Mouse (Mus musculus): ENCODE data around the gene Pycr1. TPM values are rescaled to one million over a fixed set of nuclear protein-coding genes. Genes with fewer than 3 reads are reported as not detected.
"Not testable (repeated sequence)": the region's sequence is repeated elsewhere in the genome, so short reads cannot be mapped to it uniquely, and the experiment has no call there.

Pycr1 gene
- under 1 TPM in 1 of 2 experiments, not detected in 1; 0.48 TPM for polyA plus RNA-seq (2017; shearing (Covaris generic))

GRCm38 (mm10) chr11:120643601-120643987 lies at the start of gene Pycr1:
Gene Pycr1 (minus strand): TSS chr11:120643769.
- ATAC-seq: peak; percentile 99

GRCm38 (mm10) chr11:120692471-120693011 lies 49.0 kb upstream of the Pycr1 start:
- no peak for ATAC-seq

GRCm38 (mm10) chr11:120689365-120689764 lies 45.8 kb upstream of the Pycr1 start:
- no peak for ATAC-seq

DNA sequence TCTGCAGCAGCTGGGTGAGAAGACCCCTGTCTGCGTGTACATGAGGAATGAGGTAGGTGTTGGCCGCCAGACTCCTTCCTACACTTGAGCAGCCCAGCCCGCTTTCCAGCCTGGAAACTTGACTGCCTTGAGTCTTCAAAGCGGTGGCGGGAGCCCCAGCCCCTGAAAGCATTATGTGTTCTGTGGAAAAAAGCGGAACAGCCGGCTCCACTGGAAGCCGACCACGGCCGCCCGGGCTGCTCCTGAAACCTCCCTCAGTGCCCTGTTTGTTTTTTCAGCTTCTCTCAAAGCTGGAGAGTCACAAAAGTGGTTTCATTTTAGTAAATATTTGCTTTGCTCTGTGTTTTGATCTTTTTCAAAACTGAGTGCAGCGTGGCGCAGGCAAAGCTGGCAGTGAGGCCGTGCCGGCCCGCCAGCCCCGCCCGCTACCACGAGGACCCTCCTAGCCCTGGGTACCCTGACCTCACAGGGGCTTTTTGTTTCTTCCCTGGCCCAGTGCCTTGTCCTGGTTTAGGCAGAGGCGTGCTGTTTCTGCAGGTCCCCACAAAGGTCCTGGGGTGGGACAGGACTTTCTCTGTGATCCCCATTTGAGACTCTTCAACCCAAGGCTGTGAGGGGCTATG lies 43.2 kb upstream of the Pycr1 start:
- no peak for ATAC-seq

- no peak for ATAC-seq
Measured at GRCm38 (mm10) chr11:120684660-120685059, 41.1 kb upstream of the Pycr1 start.

GRCm38 (mm10) chr11:120684086-120684485 lies 40.5 kb upstream of the Pycr1 start:
- no peak for ATAC-seq

- ATAC-seq: no peak
Measured at GRCm38 (mm10) chr11:120683536-120683935, 40.0 kb upstream of the Pycr1 start.

DNA sequence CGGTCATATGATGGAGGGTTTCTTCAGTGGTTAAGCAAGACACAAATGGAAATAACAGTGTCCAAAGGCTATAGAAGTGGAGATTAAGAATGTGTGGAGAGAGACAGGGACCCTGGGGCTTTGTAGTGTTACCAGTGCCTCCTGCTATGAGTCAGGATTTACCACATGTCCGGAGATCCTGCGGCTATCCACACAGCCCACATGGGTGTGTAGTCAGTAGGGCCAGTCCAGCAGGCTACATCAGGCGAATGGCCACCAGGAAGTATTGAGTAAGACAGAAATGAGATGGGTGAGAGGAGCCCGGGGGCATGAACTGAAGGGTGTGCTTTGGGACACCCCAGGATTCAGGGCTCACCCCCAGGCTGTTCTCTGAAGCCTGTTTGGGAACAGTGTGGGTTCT lies 39.1 kb upstream of the Pycr1 start:
- no peak for ATAC-seq

DNA sequence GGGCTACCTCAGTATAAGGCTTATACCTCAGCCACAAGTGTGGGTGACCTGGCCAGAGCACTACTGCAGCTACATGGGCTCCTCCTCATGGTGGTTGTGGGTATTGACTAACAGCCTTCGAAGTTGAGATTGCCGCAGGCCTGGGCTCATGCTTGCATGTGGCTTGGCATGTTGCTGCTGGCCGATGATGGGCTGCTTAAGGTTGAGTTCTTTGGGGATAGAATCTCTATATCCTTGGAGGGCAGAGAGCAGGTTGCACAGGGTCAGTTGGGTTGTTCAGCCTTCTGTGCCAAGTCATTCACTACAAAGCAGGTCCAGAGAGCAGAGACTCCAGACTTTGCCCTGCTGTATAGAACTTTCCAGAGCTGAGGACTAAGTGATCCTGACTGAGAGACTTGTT lies 36.3 kb upstream of the Pycr1 start:
- no peak for ATAC-seq

GRCm38 (mm10) chr11:120676951-120677350 lies 33.4 kb upstream of the Pycr1 start:
- no peak for ATAC-seq

GRCm38 (mm10) chr11:120675875-120676274 lies 32.3 kb upstream of the Pycr1 start:
- not testable (repeated sequence) for ATAC-seq

- ATAC-seq: no peak
Measured at GRCm38 (mm10) chr11:120673594-120674122, 30.1 kb upstream of the Pycr1 start.

DNA sequence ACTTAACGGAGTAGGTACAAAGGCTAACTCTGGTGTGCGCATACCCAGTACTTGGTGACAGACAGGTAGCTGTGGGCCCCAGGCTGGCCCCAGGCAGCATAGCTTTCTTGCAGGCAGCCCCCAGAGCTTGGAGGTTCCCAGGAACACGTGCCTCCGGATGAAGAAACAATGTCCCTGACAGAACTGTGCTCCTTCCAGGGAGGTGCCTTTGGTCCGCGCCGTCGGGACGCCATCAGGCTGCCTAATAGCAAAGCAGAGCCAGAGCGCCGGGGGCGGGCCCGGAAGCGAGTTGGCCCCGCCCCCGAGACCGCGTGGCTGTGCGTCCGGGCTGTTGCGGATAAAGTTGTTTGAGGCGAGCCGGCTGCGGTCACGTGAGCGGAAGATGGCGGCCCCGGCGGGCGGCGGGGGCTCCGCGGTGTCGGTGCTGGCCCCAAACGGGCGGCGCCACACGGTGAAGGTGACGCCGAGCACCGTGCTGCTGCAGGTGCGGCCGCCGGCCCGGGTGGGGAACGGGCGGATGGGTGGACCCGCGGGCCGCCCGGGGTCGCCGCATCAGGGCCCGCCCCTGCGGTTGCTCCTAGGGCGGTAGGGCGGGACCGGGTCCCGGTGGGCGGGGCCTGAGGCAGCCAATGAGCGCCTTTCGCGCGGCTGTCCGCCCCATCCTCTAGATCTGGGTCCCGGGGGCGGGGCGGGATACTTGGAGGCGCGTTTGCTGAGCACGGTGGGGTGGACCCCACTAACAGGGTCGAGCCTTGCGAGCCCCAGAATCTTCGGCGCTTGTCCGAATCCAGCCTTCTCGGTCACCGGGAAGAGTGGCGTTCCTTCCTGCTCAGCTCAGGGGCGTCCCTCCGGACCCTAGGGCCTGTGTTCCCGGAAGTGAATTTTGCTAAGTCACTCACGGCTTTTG lies 29.4 kb upstream of the Pycr1 start, which contains the start of gene Aspscr1:
TSS of gene Aspscr1 (plus strand) at position 287 of the 907 bp plus-strand sequence.
- peak; percentile 85 for ATAC-seq

DNA sequence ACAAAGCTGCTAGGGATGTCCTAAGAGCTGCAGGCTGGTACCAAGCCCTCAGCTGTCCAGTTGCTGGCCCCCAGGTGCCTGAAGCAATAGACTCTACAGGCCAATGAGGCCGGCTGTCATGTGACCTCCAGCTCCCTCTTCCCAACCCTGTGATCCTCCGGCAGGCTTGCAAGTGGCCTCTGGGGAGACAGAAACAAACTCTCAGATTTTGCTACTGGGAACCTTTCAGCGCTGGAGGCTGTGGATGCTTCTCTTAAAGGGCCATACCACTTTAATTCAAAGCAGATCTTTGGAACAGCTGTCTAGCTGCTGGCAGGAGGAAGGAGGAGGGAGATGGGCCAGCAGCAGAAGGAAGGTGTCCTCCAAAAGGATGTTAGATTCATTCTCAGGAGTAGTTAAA lies 23.0 kb upstream of the Pycr1 start:
- ATAC-seq: no peak

DNA sequence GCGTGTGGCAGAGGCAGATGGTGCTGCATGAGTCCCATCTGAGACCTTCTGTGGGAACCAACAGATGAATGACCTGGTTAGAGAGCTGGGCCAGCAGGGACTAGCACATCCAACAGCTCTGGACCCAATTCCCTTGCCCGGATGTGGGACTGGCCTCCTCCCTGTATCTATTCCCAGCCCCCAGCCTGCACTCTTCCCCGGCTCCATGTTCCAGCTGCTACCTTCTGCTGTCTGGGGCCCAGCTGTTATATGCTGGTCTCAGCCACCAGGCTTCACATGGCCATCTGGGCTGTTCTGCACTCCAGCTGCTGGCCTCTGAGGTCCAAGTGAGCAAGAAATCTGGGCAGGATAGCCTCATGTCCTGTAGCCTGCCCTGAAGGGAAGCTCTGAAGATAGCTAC lies 21.8 kb upstream of the Pycr1 start:
- ATAC-seq: no peak

DNA sequence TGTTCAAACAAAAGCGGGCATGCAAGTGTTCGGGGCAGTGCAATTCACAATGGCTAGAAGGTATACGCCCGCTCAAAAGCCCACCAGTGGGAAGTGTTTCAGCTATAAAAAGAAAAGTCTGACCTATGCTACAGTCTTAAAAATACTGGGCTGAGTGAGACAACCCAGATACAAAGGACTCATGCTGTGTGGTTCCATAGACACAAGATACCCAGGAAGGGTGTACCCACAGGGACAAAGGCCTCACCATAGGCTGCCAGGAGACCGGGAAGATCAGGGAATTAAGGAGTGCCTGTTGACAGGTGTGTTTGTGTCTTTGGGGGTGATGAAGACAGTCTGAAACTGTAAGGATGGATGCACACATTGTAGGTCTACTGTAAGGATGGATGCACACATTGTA lies 20.1 kb upstream of the Pycr1 start:
- ATAC-seq: no peak

DNA sequence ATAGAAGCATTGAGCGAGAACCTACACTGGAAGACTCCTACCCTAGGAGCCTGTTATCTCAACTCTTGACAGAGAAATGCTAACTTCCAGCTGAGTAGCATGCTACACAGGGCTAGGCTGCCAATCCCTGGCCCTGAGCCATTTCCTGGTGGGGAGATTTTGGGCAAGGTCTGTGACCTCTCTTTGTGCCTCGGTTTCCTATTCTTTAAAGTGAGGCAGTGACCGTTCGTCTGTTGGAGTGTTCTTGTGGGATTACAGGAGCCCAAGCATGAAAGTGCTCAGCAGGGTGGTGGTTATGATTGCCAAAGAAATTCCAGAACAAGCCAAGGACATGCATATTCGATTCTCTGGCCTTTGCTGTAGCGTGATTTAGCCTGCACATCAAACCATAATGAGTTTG lies 19.2 kb upstream of the Pycr1 start:
- ATAC-seq: no peak

DNA sequence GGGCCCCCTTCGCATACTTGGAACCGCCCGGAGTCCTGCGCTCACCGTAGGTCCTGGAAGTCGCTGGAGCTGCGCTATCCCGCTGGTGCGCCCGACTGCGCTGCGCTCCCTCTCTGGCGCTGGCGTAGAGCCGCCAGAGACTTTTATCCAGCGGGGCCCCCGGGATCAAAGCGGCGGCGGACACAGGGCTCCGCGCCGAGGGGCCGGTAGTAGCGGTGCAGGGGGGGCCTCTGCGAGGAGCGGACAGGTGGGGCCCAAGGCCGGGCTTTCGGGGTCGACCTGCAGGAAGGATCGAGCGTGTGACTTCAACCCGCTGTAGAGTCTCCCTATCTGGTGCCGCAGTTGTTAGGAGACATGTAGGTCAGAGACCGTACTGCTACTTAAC lies 17.5 kb upstream of the Pycr1 start, which contains the start of gene Notum:
TSS of gene Notum (minus strand) at position 100 of the 385 bp plus-strand sequence.
- no peak for ATAC-seq

DNA sequence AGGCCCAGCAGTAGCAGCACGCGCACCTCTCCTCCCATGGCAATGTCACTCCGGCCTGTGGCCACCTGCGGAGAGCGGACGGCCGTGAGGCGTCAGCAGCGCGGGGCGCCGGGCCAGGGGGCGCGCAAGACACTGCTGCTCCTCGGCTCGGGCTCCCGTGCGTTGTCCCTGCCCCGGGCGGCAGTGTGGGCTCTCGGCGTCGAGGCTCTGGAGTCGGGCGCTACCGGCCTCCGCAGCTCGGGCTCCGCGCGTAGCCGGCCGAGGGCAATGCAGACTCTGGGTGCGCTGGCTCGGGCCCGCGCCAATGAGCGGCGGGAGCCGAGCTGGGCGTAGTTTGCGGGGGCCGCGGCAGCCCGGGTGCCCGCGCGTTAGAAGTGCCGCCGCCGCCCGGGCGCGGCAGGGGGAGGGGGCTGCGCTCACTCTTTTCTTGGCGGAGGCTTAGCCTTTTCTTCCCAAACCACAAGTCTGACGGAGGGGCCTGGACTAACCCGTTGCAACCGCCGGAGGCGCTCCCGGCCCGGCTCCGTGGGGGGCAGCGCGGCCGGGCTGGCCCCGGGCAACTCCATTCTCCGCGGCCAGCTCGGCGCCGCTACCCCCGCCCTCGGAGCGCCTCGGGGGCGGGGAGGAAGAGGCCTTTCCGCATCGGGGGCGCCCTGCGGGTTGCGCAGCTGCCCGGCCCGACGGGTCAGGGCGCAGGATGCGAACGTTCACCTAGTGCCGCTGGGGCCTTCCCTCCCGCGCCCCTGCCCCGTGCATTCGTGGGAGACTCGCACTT lies 16.9 kb upstream of the Pycr1 start:
- no peak for ATAC-seq

- ATAC-seq: no peak
Measured at GRCm38 (mm10) chr11:120659509-120660300, 16.1 kb upstream of the Pycr1 start.

DNA sequence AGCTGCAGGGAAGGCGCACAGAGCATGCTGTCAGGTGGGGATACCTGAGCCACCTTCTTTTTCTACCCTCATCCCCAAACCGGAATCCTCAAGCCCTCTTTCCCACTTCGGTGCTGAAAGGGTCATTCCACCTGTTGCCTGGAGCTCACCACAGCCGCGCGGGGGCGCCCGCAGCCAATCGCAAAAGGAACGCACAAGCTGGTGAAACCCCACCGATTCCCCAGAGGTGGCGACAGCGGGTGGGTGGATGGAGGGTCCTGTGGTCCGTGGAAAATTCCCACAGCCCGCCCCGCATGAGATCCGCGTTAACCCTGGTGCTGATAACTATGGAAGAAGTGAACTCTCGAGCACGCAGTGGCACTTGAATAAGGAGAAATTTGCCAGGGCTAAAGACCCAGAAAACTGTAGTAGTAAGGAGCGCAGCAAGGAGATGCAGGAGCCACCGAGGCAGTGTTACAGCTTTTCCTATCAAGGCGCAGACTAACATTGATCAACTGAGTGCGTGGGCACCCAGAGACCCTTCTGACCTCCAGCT lies 15.4 kb upstream of the Pycr1 start:
- ATAC-seq: no peak

Measured in activated CD4-positive, CD25-positive, alpha-beta regulatory T cell, adult 4 months (primary cell).